Mouse (Mus musculus): ENCODE measurements around the gene Sdsl.
A peak's percentile ranks its signal among the peaks of the same experiment; 100 is the strongest.
"Not testable (repeated sequence)": the region's sequence is repeated elsewhere in the genome, so short reads cannot be mapped to it uniquely, and the experiment has no call there.

Sdsl gene

GRCm38 (mm10) chr5:120472770-120473169 lies at the start of gene Sdsl:
Gene Sdsl, minus strand, starts transcription at chr5:120472810.
- no peak for DNase-seq

GRCm38 (mm10) chr5:120517552-120517951 lies 44.9 kb upstream of the Sdsl start:
- no peak for DNase-seq

GRCm38 (mm10) chr5:120516221-120516984 lies 43.8 kb upstream of the Sdsl start:
- DNase-seq: no peak

GRCm38 (mm10) chr5:120515451-120515850 lies 42.8 kb upstream of the Sdsl start:
- no peak for DNase-seq

- no peak for DNase-seq
Observed at GRCm38 (mm10) chr5:120514754-120515153, 42.1 kb upstream of the Sdsl start.

GRCm38 (mm10) chr5:120514031-120514677 lies 41.5 kb upstream of the Sdsl start:
- no peak for DNase-seq

- no peak for DNase-seq
Observed at GRCm38 (mm10) chr5:120512911-120513555, 40.4 kb upstream of the Sdsl start.

GRCm38 (mm10) chr5:120511643-120512220 lies 39.1 kb upstream of the Sdsl start:
- DNase-seq: no peak

- DNase-seq: peak; percentile 95 to 99
Observed at GRCm38 (mm10) chr5:120510982-120511642, 38.5 kb upstream of the Sdsl start, which contains the start of gene Slc8b1. Gene Slc8b1, plus strand, starts transcription at chr5:120511168.

- DNase-seq: no peak
Observed at GRCm38 (mm10) chr5:120507311-120507710, 34.7 kb upstream of the Sdsl start.

GRCm38 (mm10) chr5:120506490-120506889 lies 33.9 kb upstream of the Sdsl start:
- no peak for DNase-seq

GRCm38 (mm10) chr5:120505781-120506180 lies 33.2 kb upstream of the Sdsl start:
- DNase-seq: no peak

- DNase-seq: peak; percentile 51 to 70
Observed at GRCm38 (mm10) chr5:120505368-120505767, 32.8 kb upstream of the Sdsl start.

- peak; percentile 67 to 77 for DNase-seq
Observed at GRCm38 (mm10) chr5:120503144-120503795, 30.7 kb upstream of the Sdsl start, which contains the start of gene Plbd2. Gene Plbd2, minus strand, starts transcription at chr5:120503625.

- no peak for DNase-seq
Observed at GRCm38 (mm10) chr5:120502675-120503143, 30.1 kb upstream of the Sdsl start.

- DNase-seq: no peak
Observed at GRCm38 (mm10) chr5:120502147-120502621, 29.6 kb upstream of the Sdsl start.

- DNase-seq: not testable (repeated sequence)
Observed at GRCm38 (mm10) chr5:120500609-120501008, 28.0 kb upstream of the Sdsl start.

GRCm38 (mm10) chr5:120499202-120499601 lies 26.6 kb upstream of the Sdsl start:
- no peak for DNase-seq

- DNase-seq: no peak
Observed at GRCm38 (mm10) chr5:120497071-120497470, 24.5 kb upstream of the Sdsl start.

- no peak for DNase-seq
Observed at GRCm38 (mm10) chr5:120495703-120496226, 23.2 kb upstream of the Sdsl start.

- no peak for DNase-seq
Observed at GRCm38 (mm10) chr5:120495064-120495702, 22.6 kb upstream of the Sdsl start.

Measured in spleen, adult 18-20 months (tissue).